Mouse (Mus musculus) NIH3T3 (cell line): Measurements from ENCODE around the gene Aph1b.
"Not testable (repeated sequence)": the region's sequence is repeated elsewhere in the genome, so short reads cannot be mapped to it uniquely, and the experiment has no call there.

Experiments
- DNase-seq: peaks from one replicate; pipeline ENCODE4 v3.0.0-alpha.2; 2012; ENCODE audit warnings: low read depth

Aph1b gene

GRCm38 (mm10) chr9:66795464-66796324 is at the start of gene Aph1b:
Aph1b (minus strand) TSS chr9:66795490.
- DNase-seq, result peak; percentile 91

- no peak for DNase-seq
These were observed 39.8 kb upstream of the Aph1b start for GRCm38 (mm10) chr9:66835097-66835480.

GRCm38 (mm10) chr9:66834318-66835096 is 39.2 kb upstream of the Aph1b start, which contains the start of gene Aph1c:
Aph1c (minus strand) TSS chr9:66834726.
- peak; percentile 3 for DNase-seq

- no peak for DNase-seq
These were observed 38.6 kb upstream of the Aph1b start for GRCm38 (mm10) chr9:66833851-66834250.

- no peak for DNase-seq
These were observed 37.1 kb upstream of the Aph1b start for GRCm38 (mm10) chr9:66832366-66832908.

GRCm38 (mm10) chr9:66825990-66826389 is 30.7 kb upstream of the Aph1b start:
- peak; percentile 77 for DNase-seq

- not testable (repeated sequence) for DNase-seq
These were observed 27.0 kb upstream of the Aph1b start for GRCm38 (mm10) chr9:66822255-66822654.

GRCm38 (mm10) chr9:66820996-66821395 is 25.7 kb upstream of the Aph1b start:
- DNase-seq, result no peak

- no peak for DNase-seq
These were observed 18.1 kb upstream of the Aph1b start for GRCm38 (mm10) chr9:66813392-66813791.

GRCm38 (mm10) chr9:66805951-66806350 is 10.7 kb upstream of the Aph1b start:
- not testable (repeated sequence) for DNase-seq

GRCm38 (mm10) chr9:66801947-66802346 is 6.7 kb upstream of the Aph1b start:
- DNase-seq, result no peak

GRCm38 (mm10) chr9:66796739-66797138 is 1.4 kb upstream of the Aph1b start, which contains the start of gene Gm10647:
Gm10647 (plus strand) TSS chr9:66797039.
- no peak for DNase-seq

GRCm38 (mm10) chr9:66794629-66795463 is 444 bp downstream of the Aph1b start:
- DNase-seq, result no peak

- DNase-seq, result peak; percentile 54
These were observed 7.5 kb downstream of the Aph1b start for GRCm38 (mm10) chr9:66787821-66788220.

GRCm38 (mm10) chr9:66784552-66784951 is 10.7 kb downstream of the Aph1b start:
- not testable (repeated sequence) for DNase-seq

- no peak for DNase-seq
These were observed 24.6 kb downstream of the Aph1b start for GRCm38 (mm10) chr9:66770701-66771100.

- no peak for DNase-seq
These were observed 26.0 kb downstream of the Aph1b start for GRCm38 (mm10) chr9:66769275-66769674.

GRCm38 (mm10) chr9:66768721-66769120 is 26.6 kb downstream of the Aph1b start:
- DNase-seq, result no peak

- DNase-seq, result no peak
These were observed 34.3 kb downstream of the Aph1b start for GRCm38 (mm10) chr9:66760991-66761390.

GRCm38 (mm10) chr9:66752849-66753248 is 42.4 kb downstream of the Aph1b start:
- no peak for DNase-seq

GRCm38 (mm10) chr9:66748390-66748789 is 46.9 kb downstream of the Aph1b start:
- DNase-seq, result no peak

GRCm38 (mm10) chr9:66744531-66744930 is 50.8 kb downstream of the Aph1b start:
- no peak for DNase-seq
